Mouse (Mus musculus) c-Kit-negative CD71-positive TER-119-positive erythroid progenitor cells, embryonic 14.5 days (primary cell): ENCODE data around the gene Pi4ka.

Source experiments
- DNase-seq: peaks from one replicate; pipeline ENCODE4 v3.0.0-alpha.2; 2013; ENCODE audit warnings: low read depth, low spot score

Pi4ka gene

GRCm38 (mm10) chr16:17275721-17276120 is 130.4 kb downstream of the Pi4ka start, which contains the start of gene Tmem191c:
TSS of gene Tmem191c (plus strand) at chr16:17276077.
- no peak for DNase-seq

- no peak for DNase-seq
Measured at GRCm38 (mm10) chr16:17271856-17272255, 134.3 kb downstream of the Pi4ka start.

DNA sequence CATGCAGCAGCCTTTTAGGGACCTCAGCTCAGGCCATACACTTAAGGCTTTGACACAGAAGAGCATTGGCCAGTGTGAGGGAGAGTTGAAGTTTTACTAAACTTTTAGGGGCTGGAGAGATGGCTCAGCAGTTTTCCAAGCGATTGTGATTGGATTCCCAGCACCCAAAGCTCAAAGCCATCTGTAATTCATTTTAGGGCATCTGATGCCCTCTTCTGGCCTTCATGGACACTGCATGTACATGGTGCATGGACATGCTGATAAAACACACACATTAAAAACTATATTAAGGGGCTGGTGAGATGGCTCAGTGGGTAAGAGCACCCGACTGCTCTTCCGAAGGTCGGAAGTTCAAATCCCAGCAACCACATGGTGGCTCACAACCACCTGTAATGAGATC is 135.0 kb downstream of the Pi4ka start:
- no peak for DNase-seq

DNA sequence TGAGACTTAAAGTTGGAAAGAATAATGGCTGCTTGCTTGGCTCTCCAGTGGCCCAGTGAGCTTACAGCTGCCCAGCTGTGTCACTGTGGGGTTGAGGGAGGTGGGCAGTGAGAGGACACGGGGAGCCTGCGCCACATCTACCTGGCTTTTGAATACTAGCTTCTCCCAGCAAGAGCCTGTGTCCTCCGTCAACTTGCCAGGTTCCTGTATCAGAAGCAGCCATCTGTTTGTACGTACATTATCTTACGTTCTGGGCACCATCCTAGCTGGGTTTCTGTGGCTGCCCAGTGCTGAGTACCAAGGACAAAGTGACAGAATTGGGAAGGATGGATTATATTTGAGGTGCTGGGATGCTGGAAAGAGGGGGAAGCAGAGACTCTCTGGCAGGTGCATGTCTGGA is 136.2 kb downstream of the Pi4ka start:
- DNase-seq: no peak

GRCm38 (mm10) chr16:17267937-17268336 is 138.2 kb downstream of the Pi4ka start:
- no peak for DNase-seq

GRCm38 (mm10) chr16:17266113-17266512 is 140.0 kb downstream of the Pi4ka start:
- DNase-seq: no peak

- no peak for DNase-seq
Measured at GRCm38 (mm10) chr16:17261341-17261740, 144.8 kb downstream of the Pi4ka start.

GRCm38 (mm10) chr16:17258917-17259316 is 147.2 kb downstream of the Pi4ka start:
- DNase-seq: no peak

DNA sequence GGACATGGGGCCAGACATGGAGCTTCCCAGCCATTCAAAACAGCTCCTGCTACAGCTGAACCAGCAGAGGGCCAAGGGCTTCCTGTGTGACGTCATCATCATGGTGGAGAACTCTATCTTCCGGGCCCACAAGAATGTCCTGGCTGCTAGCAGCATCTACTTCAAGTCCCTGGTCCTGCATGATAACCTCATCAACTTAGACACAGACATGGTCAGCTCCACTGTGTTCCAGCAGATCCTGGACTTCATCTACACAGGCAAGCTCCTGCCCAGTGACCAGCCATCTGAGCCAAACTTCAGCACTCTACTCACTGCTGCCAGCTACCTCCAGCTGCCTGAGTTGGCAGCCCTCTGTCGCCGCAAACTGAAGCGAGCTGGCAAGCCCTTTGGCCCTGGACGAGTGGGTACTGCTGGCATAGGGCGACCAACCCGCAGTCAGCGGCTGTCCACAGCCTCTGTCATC is 148.7 kb downstream of the Pi4ka start:
- no peak for DNase-seq

DNA sequence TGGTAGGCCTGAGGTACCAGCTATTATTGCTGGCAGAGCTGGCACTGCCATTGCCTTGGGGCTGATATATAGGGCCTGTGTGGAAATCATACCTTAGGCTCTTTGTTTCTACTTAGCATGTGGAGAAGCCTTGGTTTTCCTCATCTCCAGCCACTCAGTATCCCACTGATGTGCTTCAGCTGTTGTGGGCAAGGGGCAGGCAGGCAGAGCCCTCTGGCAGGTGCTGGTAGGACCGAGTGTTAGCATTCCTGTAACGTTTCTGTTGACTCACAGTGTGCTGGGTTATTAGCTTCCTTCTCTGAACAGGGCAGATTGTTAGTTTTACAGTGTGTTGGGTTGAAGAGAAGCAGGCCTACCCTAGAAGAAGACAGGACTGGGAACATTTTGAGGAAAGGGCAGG is 150.8 kb downstream of the Pi4ka start:
- DNase-seq: no peak

DNA sequence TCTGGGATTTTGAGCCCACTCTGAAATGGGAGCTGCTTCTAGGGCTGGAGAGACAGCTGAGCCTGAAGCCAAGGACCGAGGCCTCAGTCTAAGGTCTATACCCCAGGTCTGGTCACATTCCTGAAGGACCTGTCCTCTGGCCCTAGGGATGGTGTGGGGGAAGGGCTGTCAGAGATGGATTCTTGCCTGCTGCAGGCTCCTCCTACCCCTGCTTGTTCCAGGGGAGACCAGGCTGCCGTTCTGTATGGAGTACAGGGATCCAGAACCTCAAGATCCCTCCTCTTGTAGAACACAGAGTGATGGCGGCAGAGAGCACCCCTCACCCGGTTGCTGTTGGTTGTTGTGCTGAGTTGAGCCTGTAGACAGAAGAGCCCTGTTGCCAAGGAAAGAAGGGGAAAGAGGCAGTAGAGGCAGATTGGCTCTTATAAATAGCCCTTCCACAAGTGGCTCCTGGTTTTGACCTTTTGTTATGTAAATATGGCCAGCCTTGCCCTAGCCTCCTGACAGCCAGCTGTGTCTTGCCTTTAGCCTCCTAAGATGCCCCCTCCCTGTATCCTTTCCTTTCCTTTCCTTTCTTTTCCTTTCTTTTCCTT is 152.0 kb downstream of the Pi4ka start:
- no peak for DNase-seq

DNA sequence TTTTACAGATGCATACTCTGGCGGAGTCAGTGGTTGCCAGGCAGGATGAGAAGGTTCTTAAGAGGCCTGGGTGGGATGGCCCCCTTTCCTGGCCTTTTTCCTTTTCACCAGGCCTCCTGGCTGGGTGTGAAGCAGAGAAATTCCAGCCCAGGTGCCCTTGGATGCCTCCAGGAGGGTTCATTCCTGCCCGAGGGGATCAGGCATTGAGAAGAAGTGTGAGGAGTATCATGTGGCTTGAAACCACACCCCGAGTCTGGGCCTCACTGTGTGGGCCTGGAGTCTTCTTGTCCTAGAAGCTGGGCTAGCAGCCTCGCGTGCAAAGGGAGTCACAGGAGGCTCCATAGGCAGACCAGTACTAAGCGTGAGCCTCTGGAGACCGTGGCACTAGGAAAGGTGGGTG is 153.3 kb downstream of the Pi4ka start:
- no peak for DNase-seq

GRCm38 (mm10) chr16:17252086-17252726 is 153.9 kb downstream of the Pi4ka start:
- no peak for DNase-seq

DNA sequence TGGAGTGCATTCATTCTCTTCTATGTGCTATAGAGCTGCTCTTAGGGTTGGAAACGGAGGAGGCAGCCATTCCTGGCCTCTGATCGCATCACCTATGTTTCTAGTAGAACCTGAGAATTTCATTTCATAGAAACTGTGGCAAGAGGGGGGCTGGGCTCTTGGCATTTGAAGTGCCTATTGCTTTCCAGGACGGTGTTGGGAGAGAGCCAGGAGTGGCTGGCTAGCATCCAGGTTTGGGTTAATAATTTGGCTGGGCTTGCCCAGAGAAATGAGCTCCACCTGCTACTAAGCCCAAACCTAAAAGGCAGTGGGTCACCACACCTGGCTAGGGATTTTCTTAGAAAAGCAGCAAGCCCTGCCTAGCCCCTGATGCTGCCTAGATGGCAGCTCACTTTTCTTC is 154.6 kb downstream of the Pi4ka start:
- DNase-seq: no peak

- no peak for DNase-seq
Measured at GRCm38 (mm10) chr16:17249135-17249534, 157.0 kb downstream of the Pi4ka start.

DNA sequence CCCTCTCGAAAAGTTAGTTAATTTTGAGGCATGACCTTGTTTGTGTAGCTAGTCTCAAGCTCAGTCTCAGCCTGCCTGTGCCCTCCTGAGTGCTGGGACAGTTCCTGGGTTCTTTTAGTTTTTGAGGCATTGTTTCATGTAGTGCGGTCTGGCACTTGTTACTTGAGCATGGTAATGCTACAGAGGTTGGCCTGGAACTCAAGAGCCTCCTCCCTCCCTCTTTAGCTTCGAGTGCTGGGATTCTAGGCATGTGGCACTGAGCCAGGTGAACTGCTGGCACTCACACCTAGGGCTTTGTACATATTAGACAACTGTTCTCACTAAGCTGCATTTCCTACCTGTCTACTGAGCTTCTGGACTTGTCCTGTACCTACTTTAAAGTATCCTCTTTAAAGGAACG is 158.4 kb downstream of the Pi4ka start:
- no peak for DNase-seq

- DNase-seq: no peak
Measured at GRCm38 (mm10) chr16:17244996-17245395, 161.1 kb downstream of the Pi4ka start.

- DNase-seq: no peak
Measured at GRCm38 (mm10) chr16:17243731-17244130, 162.4 kb downstream of the Pi4ka start.

DNA sequence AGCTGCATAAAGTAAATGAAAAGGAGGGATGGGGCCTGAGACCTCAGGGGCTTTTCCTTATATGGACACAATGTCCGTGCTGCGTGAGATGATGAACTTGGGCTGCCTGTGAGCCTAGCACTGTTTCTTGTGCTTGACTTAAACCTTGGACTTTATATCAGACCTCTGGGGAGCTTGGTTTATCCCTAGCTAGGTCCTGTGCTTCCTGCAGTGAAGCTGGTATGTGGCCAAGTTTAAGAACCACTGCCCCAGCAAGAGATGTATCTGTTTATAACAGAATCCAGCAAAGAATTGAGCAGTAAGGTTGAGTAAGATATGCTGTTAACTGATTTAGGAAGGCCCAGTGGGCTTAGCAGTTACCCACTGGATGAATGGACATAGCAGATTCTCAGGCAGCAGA is 166.7 kb downstream of the Pi4ka start:
- no peak for DNase-seq

GRCm38 (mm10) chr16:17237634-17238033 is 168.5 kb downstream of the Pi4ka start:
- DNase-seq: no peak

DNA sequence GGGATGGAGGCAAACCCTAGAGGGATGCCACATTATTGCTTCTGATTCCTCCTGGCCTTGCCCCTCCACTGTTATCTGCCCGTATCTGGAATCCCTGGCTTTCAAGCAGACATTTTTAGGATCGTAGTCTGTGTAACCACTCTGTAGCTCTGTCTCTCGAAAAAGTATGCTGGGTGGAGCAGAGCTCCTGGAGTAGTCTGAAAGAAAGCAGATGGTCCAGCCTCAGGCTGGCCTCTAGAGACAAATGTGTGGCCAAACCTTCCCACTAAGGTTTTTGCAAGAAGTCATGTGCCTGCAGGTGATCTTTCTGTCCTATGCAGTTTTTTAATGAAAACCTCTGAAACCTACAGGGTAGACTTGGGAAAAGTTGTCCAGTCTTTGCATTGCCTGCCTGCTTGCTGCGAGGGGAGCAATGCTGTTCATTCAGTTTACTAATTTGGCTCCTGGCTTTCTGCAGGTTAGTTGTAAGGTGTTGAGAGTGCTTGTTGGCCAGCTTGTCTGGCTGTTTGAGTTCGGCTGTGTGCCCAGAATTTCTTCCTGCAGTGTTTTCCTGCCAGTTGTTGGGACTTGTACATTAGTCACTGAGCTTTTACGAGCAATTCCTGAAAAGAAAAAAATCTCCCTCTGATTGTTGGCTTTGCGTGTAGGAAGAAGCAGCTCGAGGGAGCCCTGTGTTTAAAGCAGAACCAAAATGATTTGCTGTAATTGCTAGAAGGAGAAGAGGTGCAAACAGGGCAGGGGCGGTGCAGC is 171.0 kb downstream of the Pi4ka start:
- no peak for DNase-seq

DNA sequence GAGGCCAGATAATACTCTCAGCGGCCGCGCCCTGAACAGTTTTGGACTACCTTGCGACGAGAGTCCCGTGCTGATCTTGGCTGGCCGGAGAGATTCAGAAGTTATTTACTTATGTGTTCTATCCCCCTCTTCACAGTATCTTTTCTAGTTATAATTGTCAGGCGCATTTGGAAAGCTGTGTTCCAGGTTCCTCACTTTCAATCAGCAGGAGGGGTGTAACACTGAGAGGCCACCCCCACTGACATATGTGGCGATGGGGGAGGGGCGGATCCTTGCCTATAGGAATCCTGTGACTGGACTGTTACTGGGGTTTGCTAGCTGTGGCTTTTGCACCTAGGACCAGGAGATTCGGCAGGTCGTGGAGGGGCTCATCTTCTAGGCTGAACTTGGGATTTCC is 171.6 kb downstream of the Pi4ka start:
- no peak for DNase-seq
